Mouse (Mus musculus) ES-E14 (cell line): ENCODE data around the gene Trak2.
"Not testable (repeated sequence)": the region's sequence is repeated elsewhere in the genome, so short reads cannot be mapped to it uniquely, and the experiment has no call there.

Experiments used
- CHD2 ChIP-seq: IDR thresholded peaks from 2 replicates; pipeline ENCODE4 v1.6.1; 2014; ENCODE audit warnings: mild to moderate bottlenecking, low read depth, low read length, inconsistent platforms
- HCFC1 ChIP-seq: IDR thresholded peaks from 2 replicates; pipeline ENCODE4 v1.6.1; 2012; ENCODE audit warnings: low read length, inconsistent platforms, borderline replicate concordance; ENCODE audit not compliant: insufficient read depth
- MAFK ChIP-seq: IDR thresholded peaks from 2 replicates; pipeline ENCODE4 v1.6.1; 2014; ENCODE audit warnings: mild to moderate bottlenecking, low read depth, low read length, inconsistent platforms; ENCODE audit not compliant: insufficient read depth
- ZNF384 ChIP-seq: IDR thresholded peaks from 2 replicates; pipeline ENCODE4 v1.6.1; 2012; ENCODE audit warnings: low read depth, low read length, inconsistent platforms

GRCm38 (mm10) chr1:58892386-58892785, 80.8 kb downstream of the Trak2 start:
- not testable (repeated sequence) for TF ChIP-seq ZNF384, MAFK, HCFC1, CHD2
